Mouse (Mus musculus): ENCODE data around the gene Rin2.

Gene Rin2

GRCm38 (mm10) chr2:145887937-145888765 lies 213.1 kb downstream of the Rin2 start:
- TF ChIP-seq GATA4 (IDR thresholded peaks at IDR 0.05; ENCODE audit: insufficient replicate concordance, low read length): peak; percentile 50; the same call in 1 of the 2 replicates

- TF ChIP-seq GATA4 (IDR thresholded peaks at IDR 0.05; ENCODE audit: insufficient replicate concordance, low read length): no peak
Measured at GRCm38 (mm10) chr2:145888766-145889480, 213.9 kb downstream of the Rin2 start.

GRCm38 (mm10) chr2:145890571-145890970 lies 215.6 kb downstream of the Rin2 start:
- TF ChIP-seq GATA4 (IDR thresholded peaks at IDR 0.05; ENCODE audit: insufficient replicate concordance, low read length): no peak

- TF ChIP-seq GATA4 (IDR thresholded peaks at IDR 0.05; ENCODE audit: insufficient replicate concordance, low read length): no peak
Measured at GRCm38 (mm10) chr2:145893756-145894155, 218.7 kb downstream of the Rin2 start.

- TF ChIP-seq GATA4 (IDR thresholded peaks at IDR 0.05; ENCODE audit: insufficient replicate concordance, low read length): no peak
Measured at GRCm38 (mm10) chr2:145898106-145898505, 223.1 kb downstream of the Rin2 start.

GRCm38 (mm10) chr2:145901861-145902260 lies 226.8 kb downstream of the Rin2 start, which contains the start of gene Naa20:
Gene Naa20 (plus strand): TSS chr2:145902099.
- no peak for TF ChIP-seq GATA4 (IDR thresholded peaks at IDR 0.05; ENCODE audit: insufficient replicate concordance, low read length)

- TF ChIP-seq GATA4 (IDR thresholded peaks at IDR 0.05; ENCODE audit: insufficient replicate concordance, low read length): peak; percentile 21; the same call in 1 of the 2 replicates
Measured at GRCm38 (mm10) chr2:145903061-145903901, 228.3 kb downstream of the Rin2 start.

- no peak for TF ChIP-seq GATA4 (IDR thresholded peaks at IDR 0.05; ENCODE audit: insufficient replicate concordance, low read length)
Measured at GRCm38 (mm10) chr2:145903983-145904616, 229.1 kb downstream of the Rin2 start.

- TF ChIP-seq GATA4 (IDR thresholded peaks at IDR 0.05; ENCODE audit: insufficient replicate concordance, low read length): no peak
Measured at GRCm38 (mm10) chr2:145905156-145905555, 230.1 kb downstream of the Rin2 start.

- no peak for TF ChIP-seq GATA4 (IDR thresholded peaks at IDR 0.05; ENCODE audit: insufficient replicate concordance, low read length)
Measured at GRCm38 (mm10) chr2:145920941-145921650, 246.1 kb downstream of the Rin2 start.

GRCm38 (mm10) chr2:145934339-145935231 lies 259.6 kb downstream of the Rin2 start, which contains the start of the genes Cfap61 and Crnkl1:
Gene Cfap61 (plus strand): TSS chr2:145934784.
Gene Crnkl1 (minus strand): TSS chr2:145935014.
- no peak for TF ChIP-seq GATA4 (IDR thresholded peaks at IDR 0.05; ENCODE audit: insufficient replicate concordance, low read length)

GRCm38 (mm10) chr2:145936975-145937374 lies 262.0 kb downstream of the Rin2 start:
- TF ChIP-seq GATA4 (IDR thresholded peaks at IDR 0.05; ENCODE audit: insufficient replicate concordance, low read length): no peak

All from liver, adult (tissue).